Mouse (Mus musculus) thymus, postnatal 4 days (tissue): ENCODE data around the gene Vmn1r203.
"Not testable (repeated sequence)": the region's sequence is repeated elsewhere in the genome, so short reads cannot be mapped to it uniquely, and the experiment has no call there.

Source experiments
- DNase-seq: peaks from one replicate; pipeline ENCODE4 v3.0.0; 2021

Vmn1r203 gene

DNA sequence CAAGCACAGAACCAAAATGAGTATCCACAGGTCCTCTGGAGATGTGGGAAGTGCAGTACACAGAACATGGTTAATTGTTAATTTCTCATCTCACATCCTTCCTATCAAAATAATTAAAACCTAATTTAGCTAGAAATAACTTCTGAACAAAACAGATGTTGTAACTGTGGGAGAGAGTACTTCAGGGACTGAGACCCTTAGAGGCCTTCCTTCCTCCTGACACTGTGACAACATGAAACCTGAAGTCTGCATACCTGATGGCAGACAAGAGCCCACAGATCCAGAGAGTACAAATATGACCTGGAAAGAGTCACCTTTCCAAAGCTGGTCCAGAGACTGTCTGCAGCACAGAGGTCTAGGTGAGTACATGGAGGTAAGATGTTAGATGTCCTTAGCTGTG lies at the start of gene Vmn1r203:
Gene Vmn1r203, plus strand, starts transcription at position 301 of the 400 bp plus-strand sequence.
- DNase-seq = no peak

DNA sequence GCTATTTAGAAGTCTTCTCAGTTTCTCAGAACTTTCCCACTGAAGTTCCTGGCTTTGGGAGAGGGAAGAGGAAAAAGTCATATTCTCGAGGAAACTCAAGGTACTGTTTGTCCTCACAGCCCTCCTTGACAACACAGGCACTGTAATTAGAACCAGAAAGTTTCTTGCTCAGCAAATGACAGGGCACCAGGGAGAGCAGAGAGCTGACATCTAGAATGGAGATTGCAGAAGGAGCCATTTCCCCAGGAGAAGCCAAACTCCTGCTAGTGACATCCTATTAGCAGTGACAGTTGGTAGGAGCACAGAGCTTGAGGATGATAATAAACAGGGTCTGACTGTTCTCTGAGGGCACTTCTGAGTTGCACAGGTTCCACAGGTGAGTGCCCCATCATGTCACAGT lies 46.3 kb upstream of the Vmn1r203 start, which contains the start of gene Vmn1r201:
Gene Vmn1r201, plus strand, starts transcription at position 301 of the 400 bp plus-strand sequence.
- DNase-seq = no peak

DNA sequence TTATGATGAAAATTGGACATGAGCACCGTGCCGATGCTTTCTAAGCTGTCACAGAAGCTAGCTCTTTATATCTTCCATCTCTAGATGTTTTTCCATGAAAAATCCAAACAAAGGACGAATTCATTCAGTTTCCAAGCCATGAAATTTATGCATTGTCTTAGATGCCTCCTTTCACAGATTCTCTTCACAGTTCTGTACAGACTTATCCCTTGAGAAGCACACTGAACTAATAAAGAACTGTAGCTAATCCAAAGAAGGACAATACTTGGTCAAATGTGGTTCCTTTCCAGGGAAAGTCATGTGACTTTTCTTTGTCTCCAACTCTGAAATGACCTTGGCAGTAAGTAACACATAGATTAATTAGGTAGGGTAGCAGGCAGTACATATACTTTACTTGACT lies 15.5 kb upstream of the Vmn1r203 start:
- no peak for DNase-seq

DNA sequence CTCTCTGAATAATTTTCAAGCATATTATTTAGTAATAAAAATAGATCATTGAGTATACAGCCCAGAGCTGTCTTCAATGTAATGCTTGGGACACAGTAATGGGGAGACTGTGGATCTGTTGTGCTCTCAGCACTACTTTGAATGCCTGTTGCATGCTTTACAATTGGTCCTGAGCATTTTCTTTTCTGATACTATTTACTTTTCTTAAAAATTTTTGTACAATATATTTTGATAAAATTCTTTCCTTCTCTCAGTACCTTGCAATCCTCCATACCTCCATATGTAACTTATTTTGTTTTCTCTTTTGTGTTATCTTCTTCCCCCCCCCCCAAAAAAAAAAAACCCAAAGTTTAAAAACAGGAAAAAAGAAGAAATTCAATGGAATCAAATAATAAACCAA lies 12.6 kb upstream of the Vmn1r203 start, which contains the start of gene Vmn1r202:
Gene Vmn1r202, minus strand, starts transcription at position 101 of the 400 bp plus-strand sequence.
- DNase-seq = no peak

DNA sequence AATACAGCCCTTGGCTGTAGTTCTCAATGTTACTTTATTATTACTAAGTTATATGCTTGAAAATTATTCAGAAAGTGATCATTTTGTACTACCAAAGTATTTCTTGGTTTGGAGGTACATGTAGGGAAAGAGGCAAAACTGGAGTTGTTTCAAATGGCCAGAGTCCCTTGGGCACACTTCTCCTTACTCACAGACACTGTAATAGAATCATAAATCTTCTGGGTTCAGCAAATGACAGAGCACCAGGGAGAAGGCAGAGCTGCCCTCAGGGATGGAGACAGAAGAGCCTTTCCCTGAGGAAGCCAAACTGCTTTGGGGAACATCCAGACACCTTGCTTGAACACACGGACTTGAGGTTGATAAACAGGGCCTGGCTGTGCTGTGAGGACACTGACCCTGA lies 35.0 kb downstream of the Vmn1r203 start, which contains the start of gene Vmn1r204:
Gene Vmn1r204, plus strand, starts transcription at position 301 of the 400 bp plus-strand sequence.
- not testable (repeated sequence) for DNase-seq

DNA sequence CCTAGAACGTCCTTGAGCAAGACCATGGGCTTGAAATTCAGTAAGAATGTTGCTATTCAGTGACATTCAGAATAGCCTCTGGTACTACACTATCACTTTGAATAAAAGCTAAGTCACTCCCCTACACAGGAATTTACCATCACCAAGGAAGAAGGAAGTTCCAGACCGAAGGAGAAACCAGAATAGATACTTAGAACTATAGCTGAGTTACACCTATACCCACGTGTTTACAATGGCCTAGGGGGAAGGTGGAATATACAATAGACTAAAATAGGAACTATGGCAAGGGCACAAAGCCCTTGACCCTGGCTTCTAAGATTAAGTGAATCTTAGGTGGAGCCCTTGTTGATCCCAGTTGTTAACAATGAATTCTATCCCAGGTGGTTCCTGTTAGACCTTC lies 57.0 kb downstream of the Vmn1r203 start:
- not testable (repeated sequence) for DNase-seq
